ENCODE assay signal across 8 mouse cellular contexts in the genomic region with DNA sequence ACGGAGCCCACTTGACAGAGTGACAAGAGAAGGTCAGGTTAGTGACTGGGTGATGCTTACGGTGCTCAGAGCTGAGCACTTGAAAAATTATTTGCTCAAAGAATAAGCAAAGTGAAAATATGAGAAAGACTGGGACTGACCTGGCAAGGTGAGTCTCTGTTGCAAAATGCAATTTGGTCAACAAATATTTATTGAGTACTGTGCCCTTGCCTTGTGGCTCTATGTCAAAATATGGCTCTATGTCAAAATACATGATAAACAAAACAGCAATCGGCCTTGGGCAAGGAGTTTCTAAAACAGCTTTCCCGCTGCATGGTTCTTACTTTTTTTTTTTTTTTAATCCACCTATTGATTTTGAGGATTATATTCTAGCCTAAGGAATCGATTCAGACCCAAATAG. TPM values are rescaled to one million over a fixed set of nuclear protein-coding genes. Genes with fewer than 3 reads are reported as not detected.
DNase-seq lines count a peak whose midpoint lies in the region; ATAC-seq lines count a peak whose summit lies in the region.

No protein-coding gene starts in this region.

- H3K27me3 ChIP-seq in heart, embryonic 15.5 days: no peaks in the 10 kb centered on the region
- no peaks in the 10 kb centered on the region for H3K27me3 ChIP-seq in embryonic facial prominence, embryonic 12.5 days
- no peaks in the 10 kb centered on the region for H3K27me3 ChIP-seq in intestine, embryonic 14.5 days (replicated peaks; ENCODE audit: control insufficient read depth, insufficient read depth, low read length)
- H3K27me3 ChIP-seq in midbrain, embryonic 14.5 days (ENCODE audit: control insufficient read depth, insufficient read depth, low read length): no peaks in the 10 kb centered on the region

- peaks cover 28% of the 10 kb centered on the region for H3K4me1 ChIP-seq in heart, embryonic 15.5 days (replicated peaks)
- peaks cover 22% of the 10 kb centered on the region for H3K4me1 ChIP-seq in embryonic facial prominence, embryonic 12.5 days
- peaks cover 19% of the 10 kb centered on the region for H3K4me1 ChIP-seq in intestine, embryonic 14.5 days (replicated peaks; ENCODE audit: control insufficient read depth, insufficient read depth, low read length)
- peaks cover 23% of the 10 kb centered on the region for H3K4me1 ChIP-seq in midbrain, embryonic 14.5 days (ENCODE audit: control insufficient read depth, insufficient read depth, low read length)

- H3K9ac ChIP-seq in heart, embryonic 15.5 days: no peak overlapping the region
- no peak overlapping the region; the same call in 1 of the 2 replicates for H3K9ac ChIP-seq in embryonic facial prominence, embryonic 12.5 days
- H3K9ac ChIP-seq in intestine, embryonic 14.5 days (ENCODE audit: low read length): no peak overlapping the region
- H3K9ac ChIP-seq in midbrain, embryonic 14.5 days (replicated peaks; ENCODE audit: low read length): no peak overlapping the region

- no peak for ATAC-seq in heart, embryonic 15.5 days (replicated peaks; ENCODE audit: insufficient number of reproducible peaks, insufficient read depth, low FRiP score, low read depth)
- no peak for ATAC-seq in embryonic facial prominence, embryonic 12.5 days (ENCODE audit: insufficient number of reproducible peaks, insufficient read depth, low FRiP score, low TSS enrichment)
- no peak for ATAC-seq in intestine, embryonic 14.5 days (replicated peaks; ENCODE audit: low FRiP score, low TSS enrichment, low read depth)
- no peak for ATAC-seq in midbrain, embryonic 14.5 days (ENCODE audit: low FRiP score, low TSS enrichment)
- ATAC-seq in monocyte, adult 5-6 weeks (replicated peaks; ENCODE audit: insufficient number of reproducible peaks, low FRiP score, low TSS enrichment, poor library complexity, severe bottlenecking): no peak

- peak overlapping the region; percentile 87 for H3K4me3 ChIP-seq in heart, embryonic 15.5 days
- peak overlapping the region; percentile 91 for H3K4me3 ChIP-seq in embryonic facial prominence, embryonic 12.5 days
- peak overlapping the region; percentile 90; the same call in 1 of the 2 replicates for H3K4me3 ChIP-seq in intestine, embryonic 14.5 days (ENCODE audit: low read depth, low read length)
- peak overlapping the region; percentile 97 for H3K4me3 ChIP-seq in midbrain, embryonic 14.5 days (replicated peaks; ENCODE audit: low read depth, low read length)

- no peak for DNase-seq in heart, postnatal 4 days
- DNase-seq in intestine, embryonic 14.5 days (ENCODE audit: low spot score): no peak
- no peak for DNase-seq in midbrain, embryonic 14.5 days
- DNase-seq in embryo, embryonic 10.5 days (ENCODE audit: low spot score): no peak
- DNase-seq in layer of hippocampus, adult 9-11 months: no peak

- WGBS in heart, embryonic 15.5 days: 38% methylated on average over 5 of the region's 5 CpGs
- 42% methylated on average over 5 of the region's 5 CpGs for WGBS in embryonic facial prominence, embryonic 12.5 days
- 32% methylated on average over 5 of the region's 5 CpGs for WGBS in intestine, embryonic 14.5 days
- WGBS in midbrain, embryonic 14.5 days: 24% methylated on average over 5 of the region's 5 CpGs

- H3K36me3 ChIP-seq in heart, embryonic 15.5 days: no peaks in the 10 kb centered on the region
- H3K36me3 ChIP-seq in embryonic facial prominence, embryonic 12.5 days: no peaks in the 10 kb centered on the region
- no peaks in the 10 kb centered on the region for H3K36me3 ChIP-seq in intestine, embryonic 14.5 days (ENCODE audit: control insufficient read depth, insufficient read depth, low read length)
- no peaks in the 10 kb centered on the region for H3K36me3 ChIP-seq in midbrain, embryonic 14.5 days (ENCODE audit: control insufficient read depth, insufficient read depth, low read length)

- no peaks in the 10 kb centered on the region for H3K9me3 ChIP-seq in heart, embryonic 15.5 days (replicated peaks)
- H3K9me3 ChIP-seq in embryonic facial prominence, embryonic 12.5 days: no peaks in the 10 kb centered on the region
- H3K9me3 ChIP-seq in intestine, embryonic 14.5 days (ENCODE audit: control insufficient read depth, low read length): no peaks in the 10 kb centered on the region
- no peaks in the 10 kb centered on the region for H3K9me3 ChIP-seq in midbrain, embryonic 14.5 days (ENCODE audit: control insufficient read depth, low read length)

- H3K27ac ChIP-seq in heart, embryonic 15.5 days: peak overlapping the region; percentile 94; the same call in 1 of the 2 replicates
- no peak overlapping the region for H3K27ac ChIP-seq in embryonic facial prominence, embryonic 12.5 days
- no peak overlapping the region for H3K27ac ChIP-seq in intestine, embryonic 14.5 days (ENCODE audit: low read depth)
- no peak overlapping the region for H3K27ac ChIP-seq in midbrain, embryonic 14.5 days (replicated peaks; ENCODE audit: low read depth, low read length)

- H3K4me2 ChIP-seq in heart, embryonic 15.5 days: peak overlapping the region; percentile 87
- H3K4me2 ChIP-seq in embryonic facial prominence, embryonic 12.5 days (replicated peaks): peak overlapping the region; percentile 65
- peak overlapping the region; percentile 49 for H3K4me2 ChIP-seq in intestine, embryonic 14.5 days (ENCODE audit: low read length)
- H3K4me2 ChIP-seq in midbrain, embryonic 14.5 days (ENCODE audit: low read length): peak overlapping the region; percentile 95

RNA-seq across cellular contexts. Expression of a gene that starts 0.4 kb away (rescaled TPM):
- polyA plus RNA-seq in heart, embryonic 15.5 days (2015; fragmentation: Nextera tagmentation; extraction: Ambion mirVana): 21.9 and 31.0 TPM in 2 replicates
- total RNA-seq in heart, postnatal 4 days (2021): 10 to 100 TPM; 60.1 to 60.5 TPM
- polyA plus RNA-seq in embryonic facial prominence, embryonic 12.5 days (2016; fragmentation: Nextera tagmentation; extraction: Ambion mirVana): 79.5 TPM in 2 replicates
- 27.0 and 34.2 TPM in 2 replicates for polyA plus RNA-seq in intestine, embryonic 14.5 days (2014; fragmentation: Nextera tagmentation; extraction: Ambion mirVana)
- 99.2 and 108 TPM in 2 replicates for polyA plus RNA-seq in midbrain, embryonic 14.5 days (2014; fragmentation: Nextera tagmentation; extraction: Ambion mirVana)
- 25.0 to 32.6 TPM (median 27.0 TPM) in 3 replicates for total RNA-seq in monocyte, adult 5-6 weeks (2017)

RNA-seq across cellular contexts. Expression of a gene that starts 13.6 kb away (rescaled TPM):
- 3.4 and 4.4 TPM in 2 replicates for polyA plus RNA-seq in heart, embryonic 15.5 days (2015; fragmentation: Nextera tagmentation; extraction: Ambion mirVana)
- total RNA-seq in heart, postnatal 4 days (2021): 1 to 10 TPM; 8.5 to 9.0 TPM
- 7.8 and 8.1 TPM in 2 replicates for polyA plus RNA-seq in embryonic facial prominence, embryonic 12.5 days (2016; fragmentation: Nextera tagmentation; extraction: Ambion mirVana)
- 5.2 TPM in 2 replicates for polyA plus RNA-seq in intestine, embryonic 14.5 days (2014; fragmentation: Nextera tagmentation; extraction: Ambion mirVana)
- polyA plus RNA-seq in midbrain, embryonic 14.5 days (2014; fragmentation: Nextera tagmentation; extraction: Ambion mirVana): 5.4 and 5.9 TPM in 2 replicates
- 2.0 to 3.9 TPM (median 2.7 TPM) in 3 replicates for total RNA-seq in monocyte, adult 5-6 weeks (2017)
